Mouse (Mus musculus): ENCODE data around the gene Sema3e.

Sema3e gene

DNA sequence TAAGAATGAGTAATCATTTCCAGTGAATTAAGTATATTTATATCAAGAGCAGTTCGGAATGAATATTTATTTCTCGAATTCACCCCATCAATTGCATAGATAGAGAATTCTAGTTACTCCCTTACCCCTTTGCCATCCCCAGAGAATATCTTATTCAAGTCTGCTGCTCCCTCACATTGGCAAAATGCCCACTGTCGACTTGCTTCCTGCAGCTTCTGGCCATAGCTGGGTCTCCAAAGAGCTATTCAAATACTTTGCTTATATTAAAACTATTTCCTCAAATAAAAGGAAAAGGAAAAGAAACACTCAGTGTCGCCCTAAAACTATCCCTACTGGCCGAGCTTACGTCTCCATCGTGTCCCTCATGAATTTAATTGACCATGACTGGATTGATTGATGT lies 191.1 kb downstream of the Sema3e start:
- DNase-seq, result peak; percentile 21

DNA sequence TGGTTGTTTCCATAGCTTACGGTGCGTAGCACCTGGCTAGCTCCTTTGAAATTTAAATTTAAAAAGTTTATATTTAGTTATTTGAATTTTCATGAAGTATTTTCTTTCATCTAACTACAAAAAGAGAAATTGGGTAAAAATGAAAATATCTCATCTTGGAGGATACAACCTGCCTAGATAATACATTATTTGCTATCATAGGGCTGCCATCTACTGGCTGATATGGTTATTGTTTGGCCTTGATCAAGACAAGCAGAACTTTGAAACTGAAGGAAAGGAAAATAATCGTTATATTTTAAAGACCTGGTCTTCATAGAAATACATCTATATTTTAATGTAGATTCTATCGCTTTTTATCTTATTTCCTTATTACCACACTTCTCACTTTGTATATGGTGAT lies 193.6 kb downstream of the Sema3e start:
- peak; percentile 26 for DNase-seq

DNA sequence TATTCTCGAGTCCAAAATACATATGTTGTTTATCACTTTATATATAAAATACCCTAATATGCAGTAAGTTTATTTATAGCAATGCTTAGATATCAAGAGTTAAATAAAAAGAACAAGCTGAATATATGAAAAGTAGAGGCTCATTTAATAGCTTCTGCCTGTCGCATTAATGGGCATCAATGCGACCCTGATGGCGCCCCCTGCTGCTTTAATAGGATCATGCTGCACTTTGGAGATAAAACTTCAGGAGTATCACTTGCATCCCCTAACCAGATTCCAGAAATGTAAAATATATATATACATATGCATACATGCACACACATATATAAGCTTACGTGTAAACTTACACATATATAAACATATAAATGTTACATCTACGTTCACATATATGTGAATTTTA lies 199.4 kb downstream of the Sema3e start:
- DNase-seq, result no peak

DNA sequence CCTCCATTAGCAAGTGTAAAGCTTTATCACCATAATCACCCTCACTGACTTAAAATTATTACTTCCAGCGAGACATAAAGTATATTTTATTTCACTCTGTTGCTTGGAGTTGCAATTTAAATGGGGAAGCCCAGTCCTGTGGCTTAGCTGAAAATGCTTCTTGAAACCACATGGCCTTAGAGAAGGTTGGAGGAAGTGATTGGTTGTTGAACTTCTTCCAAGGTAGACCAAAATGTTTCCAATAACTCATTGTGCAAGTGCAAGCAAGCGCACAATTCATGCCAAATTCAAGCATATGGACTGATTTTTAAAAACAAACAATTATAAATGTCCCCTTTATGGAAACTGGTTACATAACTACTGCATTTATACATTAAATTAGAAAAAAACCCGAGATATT lies 206.0 kb downstream of the Sema3e start:
- no peak for DNase-seq

DNA sequence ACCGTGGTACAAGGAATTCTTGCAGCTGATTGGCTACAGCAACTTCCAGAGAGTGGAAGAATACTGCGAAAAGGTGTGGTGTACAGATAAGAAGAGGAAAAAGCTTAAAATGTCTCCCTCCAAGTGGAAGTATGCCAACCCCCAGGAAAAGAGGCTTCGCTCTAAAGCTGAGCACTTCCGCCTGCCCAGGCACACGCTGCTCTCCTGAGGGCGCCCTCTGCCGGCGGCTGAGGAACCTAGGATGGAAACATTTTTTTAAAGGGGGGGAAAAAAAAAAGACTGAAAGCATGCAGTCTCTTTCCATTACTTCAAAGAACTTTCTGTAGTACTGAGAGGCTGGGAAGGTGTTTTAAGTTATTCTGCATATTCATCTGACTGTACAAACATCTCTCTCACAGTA lies 227.5 kb downstream of the Sema3e start:
- DNase-seq, result peak; percentile 42

DNA sequence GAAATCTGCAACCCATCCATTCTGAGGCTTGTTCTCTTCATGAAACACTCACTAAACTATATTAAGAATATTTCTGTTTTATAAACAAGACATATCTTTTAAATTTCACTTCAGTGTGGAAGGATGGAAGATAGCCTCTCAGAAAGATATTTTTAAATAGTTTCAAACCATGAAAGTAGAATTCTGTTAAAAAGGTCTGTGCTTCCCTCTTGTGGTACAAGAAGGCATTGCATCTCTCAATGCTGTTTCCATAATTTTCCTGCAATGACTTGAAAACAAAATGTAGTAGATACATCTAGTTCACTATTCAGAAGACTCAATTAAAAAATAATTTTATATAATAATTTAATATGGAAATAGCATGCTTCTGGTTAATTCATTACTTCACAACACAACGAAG lies 228.3 kb downstream of the Sema3e start:
- DNase-seq, result peak; percentile 14

DNA sequence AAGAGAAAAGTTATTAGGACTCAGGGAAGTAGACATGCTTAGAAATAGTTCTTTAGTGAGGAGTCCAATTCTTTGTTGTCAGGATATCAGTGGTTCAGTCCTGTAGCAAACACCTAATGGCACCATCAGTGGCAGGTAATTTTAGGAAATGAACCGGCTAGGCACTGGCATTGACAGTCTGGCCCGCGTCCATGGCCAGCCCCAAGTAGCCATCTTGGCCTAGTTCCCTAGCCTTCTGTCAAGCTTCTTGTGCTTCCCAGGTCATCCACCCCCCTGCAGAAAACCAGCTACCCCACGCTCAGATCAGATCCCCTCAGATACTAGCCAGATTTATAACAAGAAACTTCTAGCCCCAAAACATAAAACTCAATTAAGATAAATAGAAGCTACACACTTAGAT lies 235.1 kb downstream of the Sema3e start:
- DNase-seq, result no peak

DNA sequence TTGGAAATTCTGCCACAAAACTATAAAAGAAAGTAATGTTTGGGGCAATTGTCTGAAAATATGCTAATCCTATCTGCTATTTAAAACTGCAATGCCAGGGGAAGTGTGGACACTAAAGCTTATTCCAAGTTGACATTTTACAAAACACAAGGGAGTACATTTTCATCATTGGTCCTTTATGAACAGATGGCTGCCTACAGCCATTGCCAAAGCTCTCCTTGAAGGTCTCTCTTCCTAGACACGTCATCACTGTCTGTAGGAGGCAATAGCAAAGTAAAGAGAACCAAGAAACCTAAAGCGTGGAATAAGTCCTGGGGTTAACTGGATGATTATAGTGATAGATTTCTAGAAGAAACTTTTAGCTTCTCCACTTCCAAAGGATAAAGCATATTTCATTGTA lies 242.3 kb downstream of the Sema3e start:
- DNase-seq, result no peak
